ENCODE assay signal across 2 mouse cellular contexts in the genomic region with DNA sequence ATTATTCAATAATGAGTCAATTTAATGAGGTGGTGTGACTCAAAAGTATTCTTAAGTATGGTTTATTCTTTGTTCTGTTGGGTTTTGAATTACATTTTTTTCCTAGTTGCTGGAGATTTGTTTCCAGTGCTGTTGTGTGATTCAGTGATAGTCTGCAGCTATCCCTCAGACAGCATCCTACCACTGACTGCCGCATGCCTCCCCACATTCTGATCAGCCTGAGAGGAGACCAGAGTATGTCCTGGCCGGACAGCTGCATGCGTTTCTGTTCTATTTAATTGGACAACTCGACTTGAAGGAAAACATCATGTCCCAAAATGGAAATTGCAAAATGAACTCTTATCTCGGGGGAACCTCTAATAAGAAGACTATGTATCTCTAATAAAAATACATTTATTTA.
TF ChIP-seq lines count a peak whose summit lies in the region.

No protein-coding gene starts in this region.

TF ChIP-seq in C2C12, 6 proteins besides CTCF, POLR2A, EP300 and RAD21 (continued from another document):
- no peak for TF ChIP-seq FOSL1 (IDR thresholded peaks at IDR 0.05; ENCODE audit: insufficient read depth, low read length, poor library complexity, severe bottlenecking)
- no peak for TF ChIP-seq MAX (IDR thresholded peaks at IDR 0.05)

TF ChIP-seq in myocyte, 11 proteins besides CTCF, POLR2A, EP300 and RAD21 (continued from another document):
- TF ChIP-seq TCF12 (IDR thresholded peaks at IDR 0.05; ENCODE audit: insufficient read depth, poor library complexity, severe bottlenecking): peak; percentile 74
- peak; percentile 86 to 93 (median 89) for TF ChIP-seq MYOG (IDR thresholded peaks at IDR 0.05; ENCODE audit: control insufficient read depth in 1 of 3, insufficient read depth in 1 of 3, insufficient read length in 2 of 3, low read depth in 2 of 3)
- TF ChIP-seq POLR2AphosphoS2 (IDR thresholded peaks at IDR 0.05; ENCODE audit: insufficient read length, low read depth): no peak
- peak; percentile 79 to 94 (median 92) for TF ChIP-seq MYOD1 (IDR thresholded peaks at IDR 0.05; ENCODE audit: control insufficient read depth in 1 of 3, insufficient read length in 2 of 3, low read depth in 2 of 3)
TF ChIP-seq in myocyte: peak in this region for 4.
